Mouse (Mus musculus): ENCODE measurements around the gene Adam6a.
"Not testable (repeated sequence)": the region's sequence is repeated elsewhere in the genome, so short reads cannot be mapped to it uniquely, and the experiment has no call there.

The Adam6a gene

DNA sequence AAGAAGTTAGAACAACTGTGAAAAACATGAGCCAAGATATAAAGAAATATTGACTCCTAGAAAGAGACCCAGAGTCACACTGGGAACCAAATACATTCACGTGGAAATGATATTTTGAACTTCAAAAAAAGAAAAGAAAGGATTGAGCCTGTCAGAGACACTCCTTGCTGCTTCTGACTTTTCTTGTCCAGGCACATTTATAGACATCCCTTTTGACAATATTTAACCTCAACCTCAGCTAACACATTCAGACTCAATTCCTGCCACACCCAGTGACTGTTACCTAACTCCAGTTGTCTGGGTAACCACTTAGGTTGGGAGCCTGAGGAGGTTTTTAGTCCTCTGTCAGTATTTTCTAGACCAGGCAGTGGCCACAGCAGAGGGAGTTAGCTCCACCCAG is at the start of gene Adam6a:
Gene Adam6a (plus strand): TSS at position 301 of the 400 bp plus-strand sequence.
- not testable (repeated sequence) for DNase-seq (ENCODE audit: low spot score)

- DNase-seq (ENCODE audit: low spot score) = no peak
These were observed 17.8 kb upstream of the Adam6a start for GRCm38 (mm10) chr12:113525901-113526300.

GRCm38 (mm10) chr12:113578241-113578640 is 34.5 kb downstream of the Adam6a start:
- no peak for DNase-seq (ENCODE audit: low spot score)

DNA sequence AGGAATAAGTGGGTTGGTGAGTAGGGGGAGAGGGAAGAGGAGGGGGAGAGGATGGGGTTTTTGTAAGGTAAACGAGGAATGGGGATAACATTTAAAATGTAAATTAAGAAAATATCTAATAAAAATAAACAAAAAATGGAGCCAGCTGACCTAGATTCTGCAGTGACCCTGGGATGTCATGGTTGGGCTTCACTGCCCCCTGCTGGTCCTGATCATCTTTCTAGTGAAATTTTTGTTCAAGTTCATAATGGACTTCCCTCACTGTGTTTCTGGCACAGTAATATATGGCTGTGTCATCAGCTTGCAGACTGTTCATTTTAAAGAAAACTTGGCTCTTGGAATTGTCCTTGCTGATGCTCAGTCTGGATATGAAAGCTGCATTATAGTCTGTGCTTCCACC is 44.3 kb downstream of the Adam6a start:
- DNase-seq (ENCODE audit: low spot score) = no peak
